ENCODE assay signal across 31 mouse cellular contexts in the genomic region with DNA sequence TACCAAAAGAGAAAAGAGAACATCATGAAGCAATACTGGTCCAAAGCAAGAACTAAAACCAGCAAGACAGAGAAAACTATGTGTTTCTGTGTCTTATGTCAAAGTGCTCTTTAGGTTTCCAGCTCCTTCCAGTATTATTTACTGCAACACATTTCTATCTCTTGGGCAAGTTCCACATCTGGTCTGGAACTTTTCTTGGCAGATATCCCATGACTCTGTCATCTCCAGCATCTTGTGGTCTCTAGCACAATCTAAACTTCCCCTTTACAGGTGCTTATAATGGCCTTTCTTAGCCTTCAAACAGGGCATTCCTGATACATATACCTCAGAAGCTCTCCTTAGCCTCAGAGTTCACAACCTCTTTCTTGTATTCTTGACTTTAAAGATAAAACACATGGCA.
DNase-seq lines count a peak whose midpoint lies in the region; ATAC-seq and TF ChIP-seq lines count a peak whose summit lies in the region.
"Had no signal": no experiment of that assay in that cellular context is flagged by ENCODE, and none has a peak within 500 bp of the region (broad histone marks: within the 10 kb centered on the region; RNA-seq: fewer than 3 reads in every experiment).

No protein-coding gene starts in this region.

- H3K36me3 ChIP-seq in lung, embryonic 14.5 days (ENCODE audit: insufficient read depth): no peaks in the 10 kb centered on the region
- H3K36me3 ChIP-seq in thymus, adult 2 months (ENCODE audit: control insufficient read depth, insufficient read depth, low read length): no peaks in the 10 kb centered on the region
- H3K36me3 ChIP-seq: embryonic facial prominence, embryonic 12.5 days; embryonic facial prominence, embryonic 15.5 days; forebrain, embryonic 12.5 days; forebrain, embryonic 15.5 days; G1E; heart, embryonic 12.5 days; heart, embryonic 15.5 days; hindbrain, embryonic 10.5 days had no signal

- H3K27ac ChIP-seq in lung, embryonic 14.5 days (ENCODE audit: low read depth): no peak overlapping the region
- H3K27ac ChIP-seq in thymus, adult 2 months (ENCODE audit: control insufficient read depth, insufficient read depth, low read length): no peak overlapping the region
- H3K27ac ChIP-seq: embryonic facial prominence, embryonic 12.5 days; embryonic facial prominence, embryonic 15.5 days; forebrain, embryonic 12.5 days; forebrain, embryonic 15.5 days; heart, embryonic 15.5 days; hindbrain, embryonic 10.5 days; hindbrain, embryonic 14.5 days; hindbrain, postnatal 0 days had no signal

- H3K4me3 ChIP-seq in lung, embryonic 14.5 days (ENCODE audit: low read depth, low read length): no peak overlapping the region
- no peak overlapping the region for H3K4me3 ChIP-seq in thymus, adult 2 months (ENCODE audit: control insufficient read depth, insufficient read depth, low read length)
- H3K4me3 ChIP-seq: embryonic facial prominence, embryonic 12.5 days; embryonic facial prominence, embryonic 15.5 days; erythroblast, embryonic 14.5 days; forebrain, embryonic 12.5 days; forebrain, embryonic 15.5 days; heart, embryonic 12.5 days; heart, embryonic 15.5 days; hindbrain, embryonic 10.5 days had no signal

- DNase-seq in lung, embryonic 14.5 days: peak; percentile 41
- no peak for DNase-seq in lung, postnatal 10 days
- DNase-seq in 3T3-L1 (ENCODE audit: low read depth, low spot score) (peak; percentile 93), 416B (ENCODE audit: low read depth) (peak; percentile 27), adipocyte (ENCODE audit: low spot score) (peak; percentile 68)
- no peak for DNase-seq in thymus, adult 2 months
- no peak for DNase-seq in kidney, postnatal 10 days
- DNase-seq: adrenal gland, postnatal 10 days; B cell, adult 2 months; cerebellum, adult 11 months; cerebellum, adult 2 months; cerebellum, adult 9-11 months; cerebellum, postnatal 25 days; gastrocnemius, postnatal 25 days; heart, adult 18-20 months; heart, postnatal 10 days; heart, postnatal 36 days had no signal

- no peak for ATAC-seq in lung, embryonic 14.5 days (ENCODE audit: insufficient read depth)
- ATAC-seq: activated CD4-positive, CD25-positive, alpha-beta regulatory T cell, adult 4 months; forebrain, embryonic 15.5 days; hindbrain, postnatal 0 days; inflammation-experienced regulatory T-cells, adult 6 months had no signal

- no peak overlapping the region for H3K4me2 ChIP-seq in lung, embryonic 14.5 days
- H3K4me2 ChIP-seq: embryonic facial prominence, embryonic 12.5 days; embryonic facial prominence, embryonic 15.5 days; forebrain, embryonic 12.5 days; forebrain, embryonic 15.5 days; heart, embryonic 12.5 days; heart, embryonic 15.5 days; hindbrain, embryonic 14.5 days had no signal

- TF ChIP-seq POLR2A in thymus, adult 2 months (IDR thresholded peaks at IDR 0.05; ENCODE audit: control insufficient read depth, extremely low read depth, insufficient read depth, low read length, poor library complexity): no peak

- TF ChIP-seq CTCF in lung, embryonic 14.5 days (IDR thresholded peaks at IDR 0.05; ENCODE audit: low read depth): no peak
- no peak for TF ChIP-seq CTCF in thymus, adult 2 months (IDR thresholded peaks at IDR 0.05; ENCODE audit: borderline replicate concordance, control insufficient read depth, extremely low read depth, insufficient read depth, low read length, poor library complexity)

- H3K9ac ChIP-seq in lung, embryonic 14.5 days: no peak overlapping the region
- H3K9ac ChIP-seq: embryonic facial prominence, embryonic 12.5 days; embryonic facial prominence, embryonic 15.5 days; forebrain, embryonic 12.5 days; forebrain, embryonic 15.5 days; heart, embryonic 12.5 days; heart, embryonic 15.5 days; hindbrain, embryonic 14.5 days had no signal

- H3K9me3 ChIP-seq in lung, embryonic 14.5 days (ENCODE audit: low read depth, low read length): no peaks in the 10 kb centered on the region
- H3K9me3 ChIP-seq: embryonic facial prominence, embryonic 12.5 days; embryonic facial prominence, embryonic 15.5 days; forebrain, embryonic 12.5 days; forebrain, embryonic 15.5 days; heart, embryonic 12.5 days; heart, embryonic 15.5 days; hindbrain, embryonic 10.5 days had no signal

- no peaks in the 10 kb centered on the region for H3K27me3 ChIP-seq in lung, embryonic 14.5 days (ENCODE audit: insufficient read depth, low read length)
- H3K27me3 ChIP-seq in thymus, adult 2 months (ENCODE audit: control insufficient read depth, insufficient read depth, low read length): no peaks in the 10 kb centered on the region
- H3K27me3 ChIP-seq: CH12.LX; embryonic facial prominence, embryonic 12.5 days; embryonic facial prominence, embryonic 15.5 days; forebrain, embryonic 12.5 days; forebrain, embryonic 15.5 days; heart, embryonic 12.5 days; heart, embryonic 15.5 days had no signal

- no peaks in the 10 kb centered on the region for H3K4me1 ChIP-seq in lung, embryonic 14.5 days (ENCODE audit: insufficient read depth)
- H3K4me1 ChIP-seq in thymus, adult 2 months (replicated peaks; ENCODE audit: control insufficient read depth, insufficient read depth, low read length): no peaks in the 10 kb centered on the region
- H3K4me1 ChIP-seq: embryonic facial prominence, embryonic 12.5 days; embryonic facial prominence, embryonic 15.5 days; forebrain, embryonic 12.5 days; forebrain, embryonic 15.5 days; heart, embryonic 12.5 days; heart, embryonic 15.5 days; hindbrain, embryonic 10.5 days had no signal

Comparison
In these comparisons a context has a peak if more than half of its experiments do, and no peak if none do; other contexts are left out.
1. DNase-seq: peak in lung, embryonic 14.5 days (single experiment), 3T3-L1 (single experiment), 416B (single experiment) and adipocyte (single experiment); none in lung, postnatal 10 days (single experiment), thymus, adult 2 months (single experiment) and kidney, postnatal 10 days (single experiment).